Mouse (Mus musculus) embryonic stem cell, embryonic (primary cell): ENCODE measurements around the gene F11r.

Experiments
- CTCF ChIA-PET, 4 experiments: fragments of 300-600 bp in 2 of 4; fragments of 350-600 bp in 2 of 4; sonication (Branson Sonifier 250); formaldehyde crosslinking; loops; one replicate each; lab custom pipeline; 2022; ENCODE audit warnings: inconsistent platforms in 2 of 4; lab: Charles Lee
- POLR2A ChIA-PET, 4 experiments: fragments of 300-600 bp in 2 of 4; fragments of 350-600 bp in 2 of 4; sonication (Branson Sonifier 250); formaldehyde crosslinking; loops; one replicate each; lab custom pipeline; 2022; ENCODE audit warnings: antibody characterized with exemption in 4 of 4, inconsistent platforms in 1 of 4; lab: Charles Lee

F11r gene

GRCm38 (mm10) chr1:171419905-171420304, 17.4 kb upstream of the F11r start:
- POLR2A ChIA-PET = interaction anchor here in 3 of 4 experiments (0.6 to 2.1 kb wide), 11 partner anchors 9 to 83 kb away, joined by 3 to 11 read pairs (median 4); partner anchors contain the start of genes F11r (in 3 of the 3) and Usf1 (in 2 of the 3)
- CTCF ChIA-PET = interaction anchor here in 1 of 4 experiments (1.7 kb wide), 1 partner anchor 40 kb away, joined by 5 read pairs; no protein-coding TSS in a partner anchor

- POLR2A ChIA-PET = interaction anchor here in 2 of 4 experiments (0.9 to 3.3 kb wide), 7 partner anchors 9 to 65 kb away, joined by 3 to 10 read pairs (median 4); partner anchors contain the start of genes F11r (in 1 of the 2) and Usf1 (in 1 of the 2)
- CTCF ChIA-PET = no interaction called here
Measured at GRCm38 (mm10) chr1:171422504-171423095, 14.7 kb upstream of the F11r start.

DNA sequence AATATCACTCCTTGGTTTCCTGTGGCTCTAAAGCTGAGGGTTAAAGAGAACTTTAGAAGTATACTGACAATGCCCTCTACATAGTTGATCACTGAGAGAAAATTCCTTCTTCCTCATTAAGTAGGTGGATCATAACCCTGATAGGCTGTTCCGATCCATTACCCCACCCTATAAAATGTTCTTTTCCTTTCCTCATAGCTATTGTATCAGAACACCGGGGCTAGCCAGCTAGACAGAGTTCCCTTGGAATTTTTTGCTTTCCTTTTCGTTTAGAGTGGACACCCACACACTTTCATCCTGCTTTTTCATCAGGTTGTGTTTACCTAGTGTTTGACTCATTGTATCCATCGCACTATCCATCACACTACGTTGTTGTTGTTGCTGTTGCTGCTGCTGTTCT, 12.7 kb upstream of the F11r start:
- ChIA-PET CTCF (no interaction called here), POLR2A (interaction anchor here in 2 of 4 experiments (0.6 to 1.8 kb wide), 7 partner anchors 11 to 311 kb away, joined by 3 to 7 read pairs (median 4); partner anchors contain the start of genes Cfap126 (in 1 of the 2), F11r (in 1 of the 2), Klhdc9 (in 1 of the 2) and Usf1 (in 1 of the 2))

GRCm38 (mm10) chr1:171425126-171425525, 12.2 kb upstream of the F11r start:
- ChIA-PET POLR2A (interaction anchor here in 2 of 4 experiments (1.0 to 1.8 kb wide), 5 partner anchors 11 to 40 kb away, joined by 3 to 7 read pairs (median 4); partner anchors contain the start of genes F11r (in 1 of the 2) and Usf1 (in 1 of the 2)), CTCF (interaction anchor here in 1 of 4 experiments (0.6 kb wide), 1 partner anchor 36 kb away, joined by 4 read pairs; no protein-coding TSS in a partner anchor)

- ChIA-PET POLR2A (no interaction called here), CTCF (no interaction called here)
Measured at GRCm38 (mm10) chr1:171432158-171432557, 5.2 kb upstream of the F11r start.

GRCm38 (mm10) chr1:171435288-171435814, 2.0 kb upstream of the F11r start:
- POLR2A ChIA-PET = interaction anchor here in 2 of 4 experiments (0.5 to 2.5 kb wide), 5 partner anchors 15 to 166 kb away, joined by 3 to 19 read pairs (median 4); no protein-coding TSS in a partner anchor
- CTCF ChIA-PET = interaction anchor here in 2 of 4 experiments (0.6 to 2.1 kb wide), 2 partner anchors 36 to 61 kb away, joined by 3 to 5 read pairs; no protein-coding TSS in a partner anchor

DNA sequence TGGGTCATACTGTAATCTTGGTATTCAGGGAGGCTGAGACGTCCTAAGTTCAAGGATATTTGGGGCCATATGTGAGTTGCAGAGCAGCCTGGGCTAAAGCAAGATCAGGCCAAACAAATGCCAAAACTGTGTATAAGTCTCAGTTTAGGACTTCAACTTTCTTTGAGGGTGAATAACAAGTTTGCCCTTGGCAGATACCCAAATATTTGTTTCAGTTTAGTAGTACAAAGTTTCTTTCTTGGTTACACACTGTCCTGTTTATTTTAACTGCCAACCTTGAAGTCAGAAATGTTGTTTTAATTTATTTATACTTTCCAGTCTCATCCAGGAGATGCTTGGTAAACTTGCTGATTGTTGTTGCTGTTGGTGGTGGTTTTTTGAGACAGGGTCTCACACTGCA, 1.4 kb upstream of the F11r start:
- ChIA-PET CTCF (interaction anchor here in 1 of 4 experiments (0.6 kb wide), 1 partner anchor 62 kb away, joined by 3 read pairs; no protein-coding TSS in a partner anchor), POLR2A (interaction anchor here in 2 of 4 experiments (0.5 to 2.5 kb wide), 4 partner anchors 30 to 76 kb away, joined by 4 to 19 read pairs (median 11); partner anchors contain the start of genes Arhgap30 (in 1 of the 2) and Klhdc9 (in 1 of the 2))

- ChIA-PET POLR2A (interaction anchor here in 2 of 4 experiments (1.1 to 1.9 kb wide), 8 partner anchors 26 to 64 kb away, joined by 4 to 31 read pairs (median 8); partner anchors contain the start of gene Usf1 (in 2 of the 2)), CTCF (interaction anchor here in 1 of 4 experiments (1.6 kb wide), 1 partner anchor 157 kb away, joined by 4 read pairs; the partner anchor contains the start of gene Ppox)
Measured at GRCm38 (mm10) chr1:171438014-171438670, 807 bp downstream of the F11r start.

DNA sequence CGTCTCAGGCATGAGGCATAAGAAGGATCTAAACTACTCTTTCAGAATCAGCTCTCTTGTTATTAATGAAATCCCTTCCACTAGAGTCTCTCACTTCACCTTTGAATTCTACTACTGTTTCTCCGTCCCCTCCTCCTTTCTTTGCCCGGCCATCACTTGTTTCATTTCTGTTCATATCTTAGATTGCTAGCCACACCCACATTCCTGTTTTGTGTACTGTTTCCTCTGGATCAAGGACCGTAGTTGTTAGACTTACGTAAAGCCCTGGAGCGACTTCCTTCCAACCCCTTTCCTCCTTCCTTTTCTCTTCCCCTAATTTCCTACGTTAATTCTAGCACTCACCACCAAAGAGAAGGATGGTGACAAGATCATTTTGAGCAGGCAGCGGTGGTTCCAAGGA, 1.7 kb downstream of the F11r start:
- POLR2A ChIA-PET = interaction anchor here in 3 of 4 experiments (0.6 to 2.8 kb wide), 11 partner anchors 11 to 339 kb away, joined by 3 to 14 read pairs (median 6); partner anchors contain the start of gene Usf1 (in 2 of the 3)
- CTCF ChIA-PET = interaction anchor here in 1 of 4 experiments (0.9 kb wide), 1 partner anchor 125 kb away, joined by 3 read pairs; no protein-coding TSS in a partner anchor

- ChIA-PET CTCF (interaction anchor here in 3 of 4 experiments (0.5 to 1.0 kb wide), 5 partner anchors 10 to 124 kb away, joined by 3 to 6 read pairs (median 3); no protein-coding TSS in a partner anchor), POLR2A (interaction anchor here in 3 of 4 experiments (0.5 to 2.9 kb wide), 21 partner anchors 10 to 218 kb away, joined by 3 to 14 read pairs (median 4); partner anchors contain the start of genes Usf1 (in 2 of the 3) and B4galt3 (in 1 of the 3))
Measured at GRCm38 (mm10) chr1:171440025-171440725, 2.8 kb downstream of the F11r start.

DNA sequence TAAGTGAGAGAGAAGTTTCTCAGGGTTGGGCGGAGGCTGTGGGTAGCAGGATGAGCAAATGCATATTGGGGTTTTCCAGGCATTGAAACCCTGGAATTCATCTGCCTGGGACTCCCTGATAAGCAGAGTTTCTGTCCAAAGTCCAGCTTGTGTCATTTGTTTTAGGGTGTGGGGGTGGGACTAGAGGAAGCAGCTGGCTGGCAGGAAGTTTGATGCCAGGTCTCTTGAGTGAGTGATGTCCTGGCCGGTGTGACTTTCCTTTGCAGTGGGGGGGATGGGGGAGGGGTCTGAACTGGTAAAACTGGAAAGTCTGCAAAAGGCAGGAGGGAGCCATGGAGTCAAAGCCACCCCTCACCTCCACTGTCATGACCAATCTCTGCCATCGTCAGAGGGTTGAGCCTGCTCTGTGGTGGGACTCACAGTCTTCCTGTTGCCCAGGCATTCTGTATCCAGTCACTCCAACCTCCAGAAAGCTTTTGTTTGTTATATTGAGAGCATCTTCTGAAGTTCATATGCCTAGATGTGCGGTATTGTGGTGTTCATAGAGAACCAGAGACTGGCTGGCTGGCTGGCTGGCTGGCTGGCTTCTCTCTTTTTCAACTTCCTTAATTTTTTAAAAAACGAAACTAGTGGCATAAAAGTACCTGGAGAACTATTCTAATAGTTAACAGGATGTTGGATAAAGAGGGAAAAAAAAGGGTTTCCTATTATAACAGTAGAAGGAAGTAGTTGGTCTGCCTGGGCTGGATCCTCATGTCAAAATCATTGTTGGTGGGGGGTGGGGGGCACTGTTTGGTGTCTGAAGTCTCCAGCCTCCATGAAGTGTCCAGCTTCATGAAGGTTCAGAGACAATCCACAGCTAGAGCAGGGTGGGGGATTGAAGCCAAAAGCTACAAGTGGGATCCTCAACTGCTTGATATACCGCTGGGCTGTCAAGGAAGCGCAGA, 4.4 kb downstream of the F11r start:
- POLR2A ChIA-PET = interaction anchor here in 3 of 4 experiments (0.6 to 2.9 kb wide), 23 partner anchors 8 to 590 kb away, joined by 3 to 11 read pairs (median 4); partner anchors contain the start of gene Usf1 (in 1 of the 3)
- CTCF ChIA-PET = interaction anchor here in 3 of 4 experiments (0.5 to 1.0 kb wide), 4 partner anchors 8 to 419 kb away, joined by 3 to 5 read pairs (median 3); no protein-coding TSS in a partner anchor

- ChIA-PET CTCF (interaction anchor here (0.6 to 1.0 kb wide), 5 partner anchors 28 to 420 kb away, joined by 3 to 5 read pairs (median 3); partner anchors contain the start of gene Arhgap30 (in 1 of the 4)), POLR2A (interaction anchor here in 3 of 4 experiments (0.6 to 2.6 kb wide), 21 partner anchors 9 to 589 kb away, joined by 3 to 10 read pairs (median 4); partner anchors contain the start of gene Usf1 (in 1 of the 3))
Measured at GRCm38 (mm10) chr1:171442413-171442760, 5.1 kb downstream of the F11r start.

DNA sequence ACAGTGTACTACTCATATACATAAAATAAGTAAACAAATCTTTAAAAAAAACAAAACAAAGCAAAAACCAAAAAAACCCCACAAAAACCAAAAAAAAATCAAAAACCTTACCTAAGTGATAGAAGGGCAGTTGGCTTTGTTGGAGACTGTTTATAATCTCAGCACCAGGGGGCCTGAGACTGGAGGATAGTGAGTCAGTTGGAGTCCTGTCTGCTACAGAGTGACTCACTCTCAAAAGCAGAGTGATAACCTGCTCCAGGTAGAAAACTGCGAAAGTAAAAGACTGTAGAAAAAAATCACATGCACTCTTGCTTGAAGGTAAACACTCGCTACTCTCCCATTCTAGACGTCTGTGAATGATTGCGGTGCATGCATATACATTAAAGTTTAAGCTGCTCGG, 7.7 kb downstream of the F11r start:
- CTCF ChIA-PET = interaction anchor here in 1 of 4 experiments (0.7 kb wide), 1 partner anchor 20 kb away, joined by 3 read pairs; no protein-coding TSS in a partner anchor

DNA sequence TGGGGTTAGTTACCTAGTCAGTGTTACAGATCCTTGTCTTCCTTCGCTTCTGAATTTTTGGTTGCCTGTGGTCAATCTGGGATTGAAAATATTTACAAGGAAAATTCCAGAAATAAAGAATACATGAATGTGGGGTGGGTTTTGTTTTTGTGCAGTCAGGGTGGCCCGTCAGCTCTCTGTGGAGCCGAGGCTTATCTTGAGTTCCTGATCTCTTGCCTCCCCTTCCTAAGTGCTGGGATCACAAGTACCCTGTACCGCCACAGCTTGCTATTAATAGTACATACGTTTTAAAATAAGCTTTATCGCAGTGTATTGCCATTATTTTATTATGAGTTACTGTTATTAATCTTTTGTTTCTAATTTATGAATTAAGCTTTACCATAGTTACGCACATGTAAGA, 9.5 kb downstream of the F11r start:
- ChIA-PET POLR2A (interaction anchor here in 3 of 4 experiments (0.8 to 2.1 kb wide), 7 partner anchors 10 to 57 kb away, joined by 3 to 7 read pairs (median 3); partner anchors contain the start of genes F11r (in 3 of the 3) and Usf1 (in 1 of the 3)), CTCF (interaction anchor here in 1 of 4 experiments (0.6 kb wide), 2 partner anchors 24 to 743 kb away, joined by 3 to 8 read pairs; no protein-coding TSS in a partner anchor)

More for the DNA sequence above, 7.7 kb downstream of the F11r start:
- POLR2A ChIA-PET = interaction anchor here in 2 of 4 experiments (0.8 to 2.6 kb wide), 3 partner anchors 8 to 57 kb away, joined by 3 to 9 read pairs (median 3); partner anchors contain the start of gene F11r (in 1 of the 2)

DNA sequence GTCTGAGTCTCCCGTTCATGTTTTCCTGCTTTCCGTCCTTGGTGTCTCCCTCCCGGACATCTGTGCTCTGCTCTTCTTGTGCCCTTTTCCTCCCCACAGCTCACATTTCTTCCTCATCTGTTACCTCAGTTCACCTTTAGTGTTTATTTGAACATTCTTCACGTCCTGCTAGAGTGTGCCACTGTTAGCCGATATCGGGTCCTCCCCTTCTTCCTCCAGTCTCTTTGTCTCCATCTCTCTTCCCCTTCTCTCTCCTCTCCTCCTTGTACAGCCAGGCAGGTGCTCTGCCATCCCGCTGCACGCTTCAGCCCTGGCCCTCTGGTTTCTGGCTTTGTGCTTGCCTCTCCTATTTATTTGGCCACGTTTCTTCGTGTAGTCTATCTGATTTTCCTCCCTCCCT, 10.4 kb downstream of the F11r start:
- CTCF ChIA-PET = interaction anchor here in 1 of 4 experiments (0.5 to 0.6 kb wide), 2 partner anchors 18 to 23 kb away, joined by 3 read pairs; no protein-coding TSS in a partner anchor
- POLR2A ChIA-PET = interaction anchor here in 2 of 4 experiments (0.6 to 2.4 kb wide), 5 partner anchors 10 to 102 kb away, joined by 3 to 12 read pairs (median 6); partner anchors contain the start of genes F11r (in 2 of the 2), Nit1 (in 1 of the 2) and Pfdn2 (in 1 of the 2)
